Mouse (Mus musculus): ENCODE results near the gene Gm9857. TPM values are rescaled to one million over a fixed set of nuclear protein-coding genes. Genes with fewer than 3 reads are reported as not detected.

Gene Gm9857
- total RNA-seq, 2 experiments from 2014 or later: not detected

DNA sequence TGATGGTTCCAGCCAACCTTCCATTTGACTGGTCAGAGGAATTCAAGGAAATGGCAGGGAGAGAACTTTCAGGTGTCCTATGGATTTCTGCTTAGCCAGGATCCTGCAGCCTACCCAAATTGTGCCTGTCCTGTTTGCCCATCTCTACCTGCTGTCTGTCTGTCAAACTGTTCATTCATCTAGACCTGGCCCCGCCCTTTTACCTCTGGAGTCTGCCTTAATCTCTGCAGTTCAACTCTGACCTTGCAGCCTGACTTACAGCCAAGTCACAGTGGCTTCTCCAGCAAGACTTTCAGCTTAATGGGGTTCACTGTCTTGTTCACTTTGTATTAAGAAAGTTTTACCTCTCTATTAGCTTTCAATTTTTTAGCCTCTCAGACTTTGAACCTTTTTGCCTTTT, 13.9 kb downstream of the Gm9857 start:
- no peak for DNase-seq
- intact Hi-C loops (cut with DNase I): no loop called here

DNA sequence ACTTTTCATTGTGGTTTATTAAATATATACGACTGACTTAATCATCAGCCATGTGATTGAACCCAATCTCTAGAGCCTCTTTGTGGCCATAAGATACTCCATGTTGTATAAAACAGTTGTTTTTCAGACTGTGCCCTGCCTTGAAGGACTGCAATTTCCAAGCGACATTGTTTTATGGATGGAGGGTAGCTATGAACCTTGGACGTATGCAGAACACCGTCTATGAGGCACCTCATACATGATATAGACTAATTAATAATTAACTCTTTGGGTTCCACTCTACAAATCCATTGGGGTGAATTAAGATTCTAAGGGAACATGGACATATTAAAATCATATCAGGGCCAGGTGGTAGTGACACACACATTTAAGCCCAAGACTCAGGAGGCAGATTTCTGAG, 14.6 kb downstream of the Gm9857 start:
- intact Hi-C loops (cut with DNase I): no loop called here
- no peak for DNase-seq

DNA sequence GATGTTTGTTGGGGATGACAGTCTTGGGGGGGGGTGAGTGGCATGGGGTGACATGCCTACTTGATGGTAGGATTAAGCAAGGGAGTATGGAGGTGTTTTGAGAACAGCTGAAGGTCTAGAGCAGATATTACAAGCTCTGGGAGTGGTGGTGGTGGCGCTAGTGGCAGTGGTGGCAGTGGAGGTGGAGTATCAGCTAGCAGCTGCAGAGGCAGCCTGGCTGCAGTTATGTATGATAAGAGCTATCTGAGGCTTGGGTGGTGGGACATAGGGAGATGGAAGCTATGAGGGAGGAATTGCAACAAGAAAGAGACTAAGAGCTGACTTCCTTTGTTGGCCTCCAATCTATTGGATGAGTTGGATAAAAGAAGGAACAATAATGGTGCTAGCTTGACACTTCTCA, 18.4 kb downstream of the Gm9857 start:
- DNase-seq: no peak
- intact Hi-C loops (cut with DNase I): no loop called here

- intact Hi-C loops (cut with DNase I): no loop called here
- DNase-seq: no peak
Observed at GRCm38 (mm10) chr3:108920442-108921070, 19.7 kb downstream of the Gm9857 start.

GRCm38 (mm10) chr3:108918852-108919251, 21.4 kb downstream of the Gm9857 start:
- intact Hi-C loops (cut with DNase I): no loop called here
- no peak for DNase-seq

DNA sequence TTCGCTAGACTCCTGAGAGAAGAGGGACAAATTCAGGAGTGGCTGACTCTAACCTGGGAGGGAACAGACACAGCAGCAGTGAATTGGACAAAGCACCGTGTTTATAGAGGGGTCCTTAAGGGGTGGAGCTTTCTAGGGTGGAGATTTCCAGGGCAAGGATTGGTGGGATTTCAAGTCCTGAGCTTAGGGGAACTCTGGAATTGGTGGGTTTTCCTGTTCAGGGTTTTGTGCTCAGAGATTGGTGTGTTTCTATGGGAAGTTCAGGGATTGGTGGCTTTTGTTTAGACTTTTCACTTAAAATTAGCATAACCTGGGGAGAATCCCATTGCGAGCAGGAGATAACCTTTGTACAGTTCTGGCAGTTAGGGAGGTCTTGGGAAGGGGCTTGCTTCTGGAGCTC, 22.3 kb downstream of the Gm9857 start:
- DNase-seq: no peak
- intact Hi-C loops (cut with DNase I): no loop called here

- intact Hi-C loops (cut with DNase I): no loop called here
- no peak for DNase-seq
Observed at GRCm38 (mm10) chr3:108916857-108917256, 23.4 kb downstream of the Gm9857 start.

GRCm38 (mm10) chr3:108915999-108916398, 24.2 kb downstream of the Gm9857 start:
- intact Hi-C loops (cut with DNase I): no loop called here
- DNase-seq: no peak

DNA sequence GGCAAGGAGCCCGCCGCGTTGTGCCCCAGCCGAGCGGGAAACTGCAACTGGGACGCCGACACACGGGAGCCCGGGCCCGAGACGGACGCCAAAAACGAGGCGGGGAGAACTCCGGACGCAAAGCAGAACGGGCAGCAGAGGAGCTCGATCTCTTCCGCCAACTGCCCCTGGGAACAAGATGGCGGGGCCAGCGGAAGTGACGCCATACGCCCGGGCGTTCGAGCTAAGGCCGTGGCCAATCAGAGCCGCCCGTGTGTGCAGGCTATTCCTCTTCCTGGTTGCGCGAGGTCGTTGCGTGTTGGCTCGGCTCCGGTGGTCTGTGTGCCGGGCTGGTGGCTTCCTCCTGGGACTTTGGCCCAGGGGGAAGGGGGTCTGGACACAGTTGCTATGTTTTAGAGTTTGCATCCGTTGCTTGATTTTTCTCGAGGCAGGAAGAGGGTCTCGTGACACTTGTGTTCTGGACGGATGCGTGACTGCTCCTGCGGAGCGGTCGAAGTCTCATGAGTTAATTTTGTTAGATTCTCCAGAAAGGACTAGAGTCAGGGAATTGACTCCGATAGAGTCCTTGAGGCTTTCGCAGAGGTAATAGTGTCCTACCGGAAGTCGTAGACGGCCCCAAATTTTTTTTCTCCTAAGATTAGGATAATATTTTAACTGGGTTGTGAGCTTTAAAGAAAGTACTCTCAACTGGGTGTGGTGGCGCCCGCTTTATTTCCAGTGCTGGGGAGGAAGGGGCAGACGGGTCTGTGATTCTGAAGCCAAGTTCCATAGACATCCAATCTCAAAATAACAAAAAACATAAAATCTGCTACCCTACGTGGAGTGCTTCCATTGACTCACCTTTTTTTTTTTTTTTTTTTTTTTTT, 28.5 kb downstream of the Gm9857 start, which contains the start of gene Prpf38b:
Prpf38b (minus strand) TSS at position 180 of the 866 bp plus-strand sequence.
- intact Hi-C loops (cut with DNase I): loop anchor here (5.0 kb wide), 2 partner anchors 69 to 151 kb away; partner anchors contain the start of gene Stxbp3
- DNase-seq: peak; percentile 90 to 94

- peak in 1 of 2 experiments; percentile 37 for DNase-seq
- intact Hi-C loops (cut with DNase I): loop anchor here (5.0 kb wide), 2 partner anchors 69 to 151 kb away; partner anchors contain the start of gene Stxbp3
Observed at GRCm38 (mm10) chr3:108911081-108911547, 29.1 kb downstream of the Gm9857 start.

- intact Hi-C loops (cut with DNase I): loop anchor here (5.0 kb wide), 2 partner anchors 68 to 152 kb away; partner anchors contain the start of gene Stxbp3
- DNase-seq: no peak
Observed at GRCm38 (mm10) chr3:108910303-108911080, 29.8 kb downstream of the Gm9857 start.

- intact Hi-C loops (cut with DNase I): no loop called here
- no peak for DNase-seq
Observed at GRCm38 (mm10) chr3:108902934-108903333, 37.3 kb downstream of the Gm9857 start.

DNA sequence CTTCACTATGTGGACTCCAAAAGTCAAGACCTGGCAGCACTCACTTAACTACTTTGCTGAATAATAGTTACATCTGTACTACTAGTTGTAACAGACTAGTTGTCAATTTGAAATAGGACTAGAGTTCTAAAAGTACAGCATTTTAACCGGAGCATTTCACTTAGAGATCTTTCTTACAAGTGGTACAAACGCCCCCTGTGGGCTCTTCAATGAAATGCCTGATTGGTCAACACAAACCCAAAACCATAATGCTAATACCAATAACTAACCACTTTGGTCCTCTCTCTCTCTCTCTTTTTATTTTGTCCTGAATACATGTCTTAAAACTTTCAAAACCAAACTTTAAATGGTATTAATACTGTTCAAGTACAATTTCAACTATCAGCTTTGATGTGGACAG, 38.2 kb downstream of the Gm9857 start:
- DNase-seq: no peak
- intact Hi-C loops (cut with DNase I): no loop called here

DNA sequence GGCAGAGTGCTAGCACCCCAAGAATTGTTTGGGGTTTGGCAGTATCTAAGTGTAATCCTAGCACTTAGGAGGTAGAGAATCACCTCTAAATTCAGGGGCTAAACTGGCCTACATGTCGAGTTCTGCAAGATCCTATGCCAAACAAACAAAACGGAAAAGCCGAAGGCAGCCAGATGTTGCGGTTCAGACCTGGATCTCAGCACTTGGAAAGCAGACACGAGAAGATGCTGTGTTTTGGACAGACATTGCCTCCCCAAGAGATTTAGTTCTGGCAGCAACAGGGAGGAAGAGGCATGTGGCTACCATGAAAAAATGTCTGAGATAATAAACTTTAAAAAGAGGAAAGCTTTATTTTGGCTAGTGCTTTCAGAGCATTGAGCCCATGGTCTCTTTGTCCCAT, 39.6 kb downstream of the Gm9857 start:
- DNase-seq: no peak
- intact Hi-C loops (cut with DNase I): no loop called here

GRCm38 (mm10) chr3:108900147-108900546, 40.1 kb downstream of the Gm9857 start:
- intact Hi-C loops (cut with DNase I): no loop called here
- no peak for DNase-seq

DNA sequence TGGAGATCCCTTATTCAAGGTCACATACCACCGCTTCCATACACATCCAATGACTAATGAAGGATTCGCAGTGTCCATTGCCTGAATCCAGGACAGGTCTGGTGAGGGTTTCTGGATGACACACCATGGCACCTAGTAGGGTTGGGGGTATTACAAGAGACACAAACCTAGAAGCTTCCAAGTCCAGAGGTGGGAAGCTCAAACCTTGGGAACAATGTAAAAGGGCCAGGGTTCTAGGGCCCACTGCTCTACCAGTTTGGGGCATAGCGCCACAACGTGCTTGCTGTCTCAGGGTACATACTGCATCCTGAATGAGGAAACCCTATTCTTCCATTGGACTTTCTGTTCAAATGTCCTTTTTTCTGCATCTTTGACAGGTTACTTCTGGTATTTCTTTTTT, 41.6 kb downstream of the Gm9857 start:
- intact Hi-C loops (cut with DNase I): loop anchor here (1.0 kb wide), 1 partner anchor 10 kb away; no protein-coding TSS in a partner anchor
- DNase-seq: no peak

- DNase-seq: no peak
- intact Hi-C loops (cut with DNase I): no loop called here
Observed at GRCm38 (mm10) chr3:108892914-108893313, 47.3 kb downstream of the Gm9857 start.

DNA sequence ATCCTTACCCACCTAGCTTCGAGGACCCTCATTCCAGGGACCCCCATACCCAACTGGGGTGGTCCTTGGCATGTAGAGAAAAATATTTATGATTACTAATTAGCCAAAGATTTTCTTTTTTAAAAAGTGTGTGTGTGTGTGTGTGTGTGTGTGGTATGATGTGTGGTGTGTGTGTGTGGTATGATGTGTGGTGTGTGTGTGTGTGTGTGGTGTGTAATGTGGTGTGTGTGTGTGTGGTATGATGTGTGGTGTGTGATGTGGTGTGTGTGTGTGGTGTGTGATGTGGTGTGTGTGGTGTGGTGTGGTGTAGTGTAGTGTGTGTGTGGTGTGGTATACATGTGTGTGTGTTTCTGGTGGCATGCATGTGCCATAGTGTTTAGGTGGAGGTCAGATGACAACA, 48.2 kb downstream of the Gm9857 start:
- DNase-seq: no peak
- intact Hi-C loops (cut with DNase I): no loop called here
